Mouse (Mus musculus) adrenal gland, adult (tissue): ENCODE measurements around the gene Ica1l.
"Not testable (repeated sequence)": the region's sequence is repeated elsewhere in the genome, so short reads cannot be mapped to it uniquely, and the experiment has no call there.

Source experiments
- DNase-seq, 2 experiments: peaks; one replicate each; pipeline ENCODE4 v3.0.0; 2022 to 2023; ENCODE audit warnings: low spot score in 1 of 2; ENCODE audit not compliant: inconsistent age in 2 of 2

Gene Ica1l

GRCm38 (mm10) chr1:60042796-60043469 lies at the start of gene Ica1l:
Gene Ica1l, minus strand, starts transcription at chr1:60043184.
- peak; percentile 56 to 73 for DNase-seq

DNA sequence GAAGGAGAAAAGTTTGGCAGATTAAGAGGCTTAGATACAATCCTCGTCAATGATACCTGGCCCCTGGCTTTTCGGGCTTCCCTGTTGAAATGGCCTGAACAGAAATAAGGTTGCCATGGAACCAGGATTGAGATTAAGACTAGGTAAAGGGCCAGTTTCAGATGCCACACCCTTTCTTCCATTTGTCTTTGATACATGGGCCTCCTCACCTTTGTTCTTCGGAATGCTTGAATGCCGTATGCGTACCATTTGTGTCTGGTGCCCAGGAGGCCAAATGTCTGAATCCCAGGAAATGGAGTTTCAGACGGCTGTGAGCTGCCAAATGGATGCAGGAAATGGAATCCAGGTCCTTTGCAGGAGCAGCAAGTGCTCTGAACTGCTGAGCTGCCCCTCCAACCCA lies 33.4 kb upstream of the Ica1l start:
- DNase-seq = no peak

GRCm38 (mm10) chr1:60075590-60075989 lies 32.6 kb upstream of the Ica1l start:
- DNase-seq = no peak

- DNase-seq = no peak
Observed at GRCm38 (mm10) chr1:60074935-60075334, 32.0 kb upstream of the Ica1l start.

- not testable (repeated sequence) for DNase-seq
Observed at GRCm38 (mm10) chr1:60070725-60071124, 27.7 kb upstream of the Ica1l start.

DNA sequence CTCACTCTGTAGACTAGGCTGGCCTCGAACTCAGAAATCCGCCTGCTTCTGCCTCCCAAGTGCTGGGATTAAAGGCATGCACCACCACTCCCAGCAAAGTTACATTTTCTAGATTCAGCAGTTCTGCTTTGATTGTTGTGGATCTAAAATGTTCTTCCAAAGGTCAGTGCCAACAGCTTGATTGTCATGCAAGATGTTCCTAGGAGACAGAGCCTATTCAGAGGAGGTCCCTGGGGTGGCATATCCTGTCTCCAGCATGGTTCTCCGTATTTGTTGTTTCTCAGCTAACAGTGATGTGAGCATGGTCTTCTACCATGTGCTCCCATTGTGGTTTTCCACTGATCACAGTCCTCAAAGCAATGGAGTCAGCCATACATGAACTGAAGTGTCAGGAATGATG lies 13.3 kb upstream of the Ica1l start:
- no peak for DNase-seq

DNA sequence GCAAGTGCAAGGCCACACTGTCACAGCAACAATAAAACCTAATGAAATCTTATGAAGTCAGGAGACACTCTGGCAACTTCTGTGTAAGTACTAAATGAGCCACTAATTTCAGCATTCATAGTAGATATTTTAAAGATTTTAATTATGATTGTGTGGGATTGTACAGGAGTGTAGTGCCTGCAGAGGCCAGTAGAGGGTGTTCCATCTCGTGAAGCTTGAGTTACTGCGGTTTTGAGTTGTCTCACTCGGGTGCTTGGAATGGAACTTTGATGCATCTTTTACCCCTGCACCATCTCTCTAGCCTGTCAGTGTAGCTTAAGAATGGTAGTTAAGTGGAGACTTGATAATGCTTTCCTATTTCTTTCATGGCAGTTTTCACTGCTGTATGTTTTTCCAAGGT lies 11.7 kb upstream of the Ica1l start:
- DNase-seq = peak in 1 of 2 experiments; percentile 27

DNA sequence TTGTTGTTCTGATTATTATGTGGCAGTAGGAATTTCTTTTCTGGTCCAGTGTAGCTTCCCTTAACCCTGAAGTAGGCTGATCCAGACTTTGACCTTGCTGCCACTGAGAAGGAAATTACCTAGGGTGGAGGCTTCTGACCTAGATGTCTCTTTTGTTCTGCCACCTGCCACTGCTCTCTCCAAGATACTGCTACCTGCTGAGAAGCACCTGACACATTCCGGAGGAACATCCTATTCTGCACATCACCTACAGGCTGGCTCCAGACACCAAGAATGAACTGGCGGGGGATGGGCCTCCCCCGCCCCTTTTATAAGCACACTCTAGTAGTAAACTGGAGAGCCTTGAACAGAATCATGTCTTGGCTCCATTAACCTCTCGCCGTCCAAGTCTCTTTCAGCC lies 4.5 kb upstream of the Ica1l start:
- not testable (repeated sequence) for DNase-seq

DNA sequence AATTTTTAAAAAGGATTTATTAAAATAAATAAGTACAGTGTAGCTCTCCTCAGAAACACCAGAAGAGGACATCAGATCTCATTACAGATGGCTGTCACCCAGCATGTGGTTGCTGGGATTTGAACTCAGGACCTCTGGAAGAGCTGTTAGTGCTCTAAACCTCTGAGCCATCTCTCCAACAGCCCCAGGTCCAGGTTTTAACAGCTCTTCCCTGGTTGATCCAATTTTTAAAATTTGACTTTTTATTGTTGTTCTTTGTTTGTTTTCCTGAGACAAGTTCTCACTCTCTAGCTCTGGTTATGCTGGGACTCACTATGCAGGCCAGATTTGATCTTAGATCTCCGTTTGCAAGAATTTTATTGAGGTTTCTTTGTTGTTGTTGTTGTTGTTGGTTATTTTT lies 1.6 kb upstream of the Ica1l start:
- DNase-seq = no peak

GRCm38 (mm10) chr1:60042398-60042795 lies 587 bp downstream of the Ica1l start:
- DNase-seq = peak in 1 of 2 experiments; percentile 13

DNA sequence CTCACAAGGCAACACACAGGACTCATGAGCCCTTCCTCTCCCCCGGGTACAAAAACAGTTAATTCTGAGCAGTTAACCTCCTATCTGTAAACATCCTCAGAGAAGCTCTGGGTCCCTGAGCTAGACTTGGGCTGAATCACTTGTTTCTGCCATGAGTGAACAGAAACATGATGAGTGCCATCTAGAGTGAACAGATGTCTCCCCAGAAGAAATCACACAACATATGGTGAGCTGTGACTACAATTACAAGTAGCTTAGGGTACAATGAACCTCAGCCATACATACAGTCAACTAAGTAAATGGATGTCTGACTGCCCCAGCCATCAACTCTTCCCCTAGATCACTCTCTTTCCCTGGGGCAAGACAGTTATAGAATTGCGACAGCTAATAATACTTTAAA lies 7.9 kb downstream of the Ica1l start:
- no peak for DNase-seq

- no peak for DNase-seq
Observed at GRCm38 (mm10) chr1:60017031-60017469, 25.9 kb downstream of the Ica1l start.

DNA sequence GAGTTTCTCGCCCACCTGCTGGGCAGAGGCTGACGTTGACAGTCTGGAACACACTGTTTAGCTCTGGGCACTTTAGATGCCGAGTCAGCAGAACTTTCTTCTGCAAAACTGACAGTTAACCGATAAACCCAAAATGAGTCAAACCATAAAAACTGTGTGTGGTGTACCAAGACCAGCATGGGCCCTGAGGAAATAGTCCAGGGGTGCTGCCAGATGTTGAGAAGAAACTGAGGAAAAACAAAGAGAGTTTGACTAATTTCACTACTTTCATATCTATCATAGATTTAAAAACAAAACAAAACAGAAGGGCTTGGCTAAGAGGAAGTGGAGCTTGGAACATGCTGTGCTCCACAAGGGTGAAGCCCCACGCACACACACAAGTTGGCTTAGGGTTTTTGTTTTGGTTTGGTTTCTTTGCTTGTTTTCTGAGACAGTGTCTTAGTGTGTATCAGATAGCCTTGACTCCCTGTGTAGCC lies 26.8 kb downstream of the Ica1l start:
- peak; percentile 21 to 41 for DNase-seq

- DNase-seq = no peak
Observed at GRCm38 (mm10) chr1:60015511-60015910, 27.5 kb downstream of the Ica1l start.

DNA sequence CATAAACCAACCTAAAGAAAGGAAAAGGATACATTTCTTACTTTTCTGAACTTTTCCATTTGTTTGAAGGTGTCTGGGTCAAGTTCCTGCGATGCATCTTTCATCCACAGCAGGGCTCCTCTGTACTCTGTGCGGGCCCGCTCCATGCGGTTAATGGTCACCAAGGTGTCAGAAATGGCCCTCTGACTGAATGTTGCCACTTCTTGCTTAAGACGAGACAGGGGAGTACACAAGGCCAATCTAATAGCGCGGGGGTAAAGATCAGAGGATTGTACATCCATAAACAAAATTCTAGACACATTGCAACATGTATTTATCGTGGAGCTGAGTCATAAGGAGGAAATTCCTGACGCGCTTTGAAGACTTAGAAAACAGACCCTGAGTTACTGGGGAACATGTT lies 29.2 kb downstream of the Ica1l start:
- DNase-seq = peak in 1 of 2 experiments; percentile 55

GRCm38 (mm10) chr1:60008743-60009142 lies 34.2 kb downstream of the Ica1l start:
- no peak for DNase-seq

DNA sequence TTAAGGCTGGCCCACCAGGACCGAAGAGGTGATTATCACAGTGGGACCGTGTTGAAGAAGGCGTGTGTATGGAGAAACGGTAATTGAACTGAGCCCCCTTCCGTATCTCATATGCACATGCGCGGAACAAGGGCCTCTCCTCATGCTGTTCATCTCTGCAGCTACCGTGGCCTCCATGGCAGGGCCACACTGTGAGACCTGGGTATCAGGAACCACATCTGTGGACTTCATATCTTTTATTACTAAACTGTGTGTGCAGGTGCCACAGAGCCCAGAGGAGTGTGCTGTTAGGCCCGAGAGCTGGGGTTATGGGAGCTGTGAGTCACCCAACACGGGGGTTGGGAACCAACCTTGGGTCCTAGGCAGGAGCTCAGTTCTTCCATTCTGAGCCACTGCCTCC lies 35.6 kb downstream of the Ica1l start:
- no peak for DNase-seq

GRCm38 (mm10) chr1:60000319-60000718 lies 42.7 kb downstream of the Ica1l start:
- peak in 1 of 2 experiments; percentile 62 for DNase-seq

- no peak for DNase-seq
Observed at GRCm38 (mm10) chr1:59997352-59997751, 45.6 kb downstream of the Ica1l start.

- DNase-seq = no peak
Observed at GRCm38 (mm10) chr1:59995646-59996045, 47.3 kb downstream of the Ica1l start.

DNA sequence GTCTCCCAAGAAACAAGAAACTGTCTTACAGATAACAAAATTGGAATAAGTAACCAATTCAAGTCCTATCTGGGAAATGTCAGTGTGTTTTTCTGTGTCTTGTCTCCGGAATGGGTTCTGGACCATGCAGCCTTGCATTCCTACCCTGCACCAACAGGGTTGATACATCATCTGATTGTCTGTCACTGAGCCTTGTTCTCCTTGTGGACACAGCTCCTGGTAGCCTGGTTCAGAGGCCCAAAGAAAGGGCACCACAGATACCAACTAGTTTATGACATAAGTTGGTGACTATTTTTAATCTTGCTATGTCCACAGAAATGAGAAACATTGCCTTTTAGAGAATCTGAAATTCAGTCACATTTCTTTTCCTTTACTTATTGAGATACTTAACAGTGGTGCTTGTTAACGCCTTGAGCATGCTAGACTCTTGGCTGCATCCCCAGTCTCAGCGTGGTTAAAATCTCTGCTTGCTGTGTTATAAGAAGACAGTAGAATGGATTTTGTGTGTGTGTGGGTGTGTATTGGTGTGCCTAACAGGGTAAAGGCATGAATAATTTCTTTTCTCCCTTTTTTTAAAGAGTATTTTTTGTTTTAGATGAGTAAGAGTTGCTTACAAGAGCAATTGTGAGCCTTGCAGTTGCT lies 55.5 kb downstream of the Ica1l start:
- DNase-seq = no peak

DNA sequence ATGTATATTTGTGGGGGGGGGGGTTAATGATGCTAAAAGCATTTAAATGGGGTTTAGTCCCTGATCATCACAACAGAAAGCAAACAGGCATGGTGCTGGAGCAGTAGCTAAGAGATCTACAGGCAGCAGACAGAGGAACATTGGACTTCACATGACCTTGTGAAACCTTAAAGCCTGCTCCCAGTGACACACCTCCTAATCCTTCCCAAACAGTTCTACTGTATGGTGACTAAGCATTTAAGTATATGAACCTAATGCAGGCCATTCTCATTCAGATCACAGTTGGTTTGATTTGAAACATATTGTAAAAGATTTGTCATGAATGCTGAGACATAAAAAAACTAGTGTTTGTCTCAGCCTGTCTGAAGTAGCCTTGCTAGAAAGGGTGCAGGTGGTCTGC lies 56.4 kb downstream of the Ica1l start:
- DNase-seq = no peak

- DNase-seq = peak; percentile 20 to 66
Observed at GRCm38 (mm10) chr1:59967291-59967690, 75.7 kb downstream of the Ica1l start.
